Mouse (Mus musculus) forebrain, embryonic 14.5 days (tissue): ENCODE measurements around the gene Gcn1l1. TPM values are rescaled to one million over a fixed set of nuclear protein-coding genes. Genes with fewer than 3 reads are reported as not detected.

Source experiments
- ATAC-seq: fragments of 200-750 bp; cut with Nextera tagmentation; 2 replicates; pipeline ENCODE4 v1.8.0; 2017; ENCODE audit warnings: mild to moderate bottlenecking, moderate library complexity
- DNase-seq: peaks from one replicate; pipeline ENCODE4 v3.0.0-alpha.2; 2015; ENCODE audit warnings: low spot score
- H3K27ac ChIP-seq: fragments of 300-500 bp; sonication (generic); 2 replicates; pipeline ENCODE4 v1.5.1; 2014; ENCODE audit warnings: low read depth, mild to moderate bottlenecking, control low read depth, low read length, moderate library complexity
- H3K27me3 ChIP-seq: fragments of 300-500 bp; sonication (generic); replicated peaks from 2 replicates; pipeline ENCODE4 v1.6.1; 2014; ENCODE audit warnings: low read length, control low read depth, mixed read lengths; ENCODE audit not compliant: control insufficient read depth, insufficient read depth
- H3K36me3 ChIP-seq: fragments of 300-500 bp; sonication (generic); 2 replicates; pipeline ENCODE4 v1.6.1; 2014; ENCODE audit warnings: low read length, control low read depth; ENCODE audit not compliant: control insufficient read depth, insufficient read depth
- H3K4me1 ChIP-seq: fragments of 300-500 bp; sonication (generic); 2 replicates; pipeline ENCODE4 v1.6.1; 2014; ENCODE audit warnings: antibody characterized with exemption, low read length, control low read depth; ENCODE audit not compliant: control insufficient read depth, insufficient read depth
- H3K4me2 ChIP-seq: fragments of 300-500 bp; sonication (generic); 2 replicates; pipeline ENCODE4 v1.6.1; 2014; ENCODE audit warnings: mild to moderate bottlenecking, control low read depth, low read length
- H3K4me3 ChIP-seq: fragments of 300-500 bp; sonication (generic); 2 replicates; pipeline ENCODE4 v1.5.1; 2014; ENCODE audit warnings: low read depth, low read length, control low read depth
- H3K9ac ChIP-seq: fragments of 300-500 bp; sonication (generic); 2 replicates; pipeline ENCODE4 v1.6.1; 2014; ENCODE audit warnings: mild to moderate bottlenecking, low read length, control low read depth, moderate library complexity
- H3K9me3 ChIP-seq: fragments of 300-500 bp; sonication (generic); replicated peaks from 2 replicates; pipeline ENCODE4 v1.6.1; 2016; ENCODE audit warnings: low read length, control low read depth, mixed read lengths; ENCODE audit not compliant: control insufficient read depth
- WGBS: fragments of 180-500 bp; shearing (Covaris S2); extraction: QIAGEN DNeasy Blood & Tissue Kit; methylation state at CpG from one replicate; pipeline ENCODE4 v1.1.7; 2014; 5-methylcytosine and 5-hydroxymethylcytosine counted together
- polyA plus RNA-seq: library from polyadenylated mRNA; unstranded; fragments of >200 nt; fragmentation: Nextera tagmentation; extraction: Ambion mirVana; gene quantifications from 2 replicates; pipeline ENCODE4 v1.2.1, GENCODE M21; 2014

Gcn1l1 gene
- polyA plus RNA-seq, 1 experiment from 2014 or later, result 29.2 TPM

DNA sequence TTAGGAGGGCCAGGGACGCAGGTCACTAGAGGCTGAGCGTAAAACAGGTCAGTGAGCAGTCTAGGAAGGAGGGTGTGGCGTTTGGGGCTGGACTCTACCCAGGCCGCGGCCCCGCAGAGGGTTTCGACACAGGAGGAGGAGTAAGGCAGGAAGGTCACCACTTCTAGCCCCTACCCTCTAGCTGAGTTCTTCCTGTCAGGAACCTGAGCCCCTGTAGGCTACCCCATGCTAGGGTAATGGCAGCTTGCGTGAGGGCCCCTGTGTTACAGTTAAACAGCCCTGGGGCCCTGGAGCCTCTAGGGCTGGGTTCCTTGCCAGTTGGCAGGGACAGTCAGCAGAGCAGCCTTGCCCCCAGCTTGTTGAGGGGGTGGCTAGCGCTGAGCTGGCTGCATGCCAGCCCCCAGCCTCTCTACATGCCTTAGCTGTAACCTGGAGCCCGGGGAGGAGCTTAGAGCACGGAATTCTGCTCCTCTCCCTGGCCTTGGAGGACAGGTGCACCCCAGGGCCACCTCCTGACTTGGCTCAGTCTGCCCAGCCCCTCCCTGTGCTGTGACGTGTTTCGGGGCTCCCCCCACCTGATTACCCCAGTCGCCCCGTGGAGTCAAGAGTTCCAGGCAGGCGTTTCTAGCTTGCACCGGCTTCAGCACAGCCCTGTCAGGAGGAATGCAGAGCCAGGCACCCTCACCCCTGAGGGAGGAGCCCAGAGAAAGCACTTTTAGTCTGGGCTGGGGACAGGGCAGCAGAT lies 21.4 kb upstream of the Gcn1l1 start:
- H3K36me3 ChIP-seq, result 0 out of 2 replicates have a peak, but pooled peaks cover 6% of the 10 kb centered on the region
- H3K27me3 ChIP-seq, result no peaks in the 10 kb centered on the region
- 55% methylated on average over 17 of the region's 17 CpGs for WGBS
- no peak overlapping the region for H3K9ac ChIP-seq
- peaks cover 9% of the 10 kb centered on the region for H3K4me1 ChIP-seq
- 0 out of 2 replicates have a peak overlapping the region, but pooled peaks have one; percentile 12 for H3K4me2 ChIP-seq
- DNase-seq (peak; percentile 82), ATAC-seq (peak; percentile 83)
- peak overlapping the region; percentile 52; the same call in 1 of the 2 replicates for H3K27ac ChIP-seq
- H3K9me3 ChIP-seq, result no peaks in the 10 kb centered on the region
- no peak overlapping the region for H3K4me3 ChIP-seq

DNA sequence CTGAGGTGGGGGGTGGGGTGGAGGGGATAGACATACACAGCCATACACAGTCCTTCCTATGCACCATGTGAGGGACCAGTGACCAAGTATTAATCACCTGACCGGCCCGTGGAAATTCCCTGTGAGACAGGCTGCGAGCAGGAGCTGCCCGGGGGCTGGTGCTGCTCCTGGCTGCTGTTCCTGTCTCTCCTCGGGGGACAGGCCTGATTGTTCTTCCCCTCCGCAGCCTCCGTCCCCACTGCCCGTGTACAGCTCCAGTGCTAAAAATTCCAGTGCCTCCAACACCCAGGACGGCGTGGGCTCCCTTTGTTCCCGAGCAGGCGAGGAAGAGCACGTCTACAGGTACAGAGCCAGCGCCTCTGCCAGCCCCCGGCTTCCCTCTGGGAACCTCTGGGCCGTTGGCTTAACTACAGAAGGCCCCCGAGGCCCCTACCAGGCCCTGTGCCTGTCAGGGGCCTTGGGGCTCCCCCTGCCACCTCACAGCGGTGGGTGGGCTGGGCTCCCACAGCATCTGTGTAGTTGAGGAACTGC lies 20.3 kb upstream of the Gcn1l1 start:
- Histone ChIP-seq H3K4me3 (no peak overlapping the region), H3K9ac (no peak overlapping the region; the same call in 1 of the 2 replicates), H3K36me3 (0 out of 2 replicates have a peak, but pooled peaks cover 9% of the 10 kb centered on the region), H3K9me3 (no peaks in the 10 kb centered on the region), H3K27me3 (no peaks in the 10 kb centered on the region), H3K27ac (no peak overlapping the region), H3K4me1 (peaks cover 9% of the 10 kb centered on the region), H3K4me2 (no peak overlapping the region)
- WGBS, result 50% methylated on average over 18 of the region's 18 CpGs
- DNase-seq (no peak), ATAC-seq (no peak)

DNA sequence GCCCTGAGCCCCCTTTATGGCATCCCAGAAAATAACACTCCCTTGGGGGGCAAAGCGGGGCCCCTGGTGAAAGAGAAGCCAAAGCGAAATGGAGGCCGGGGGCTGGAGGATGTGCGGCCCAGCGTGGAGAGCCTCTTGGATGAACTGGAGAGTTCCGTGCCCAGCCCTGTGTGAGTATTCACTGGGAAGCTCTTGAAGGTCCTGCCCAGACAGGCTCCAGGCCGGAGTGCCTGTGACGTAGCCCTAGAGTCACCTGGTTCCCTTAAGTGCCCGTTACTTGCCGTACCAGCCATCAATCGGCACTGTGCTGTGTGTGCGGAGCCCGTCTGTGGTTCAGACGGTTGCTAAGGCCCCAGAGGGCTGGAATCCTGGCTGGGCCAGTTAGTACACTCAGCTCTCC lies 19.4 kb upstream of the Gcn1l1 start:
- no peak overlapping the region for H3K9ac ChIP-seq
- H3K4me1 ChIP-seq, result peaks cover 9% of the 10 kb centered on the region
- ATAC-seq (no peak), DNase-seq (no peak)
- H3K36me3 ChIP-seq, result 0 out of 2 replicates have a peak, but pooled peaks cover 12% of the 10 kb centered on the region
- no peak overlapping the region for H3K4me2 ChIP-seq
- H3K27ac ChIP-seq, result no peak overlapping the region
- no peaks in the 10 kb centered on the region for H3K9me3 ChIP-seq
- 89% methylated on average over 14 of the region's 14 CpGs for WGBS
- H3K27me3 ChIP-seq, result no peaks in the 10 kb centered on the region
- H3K4me3 ChIP-seq, result no peak overlapping the region

DNA sequence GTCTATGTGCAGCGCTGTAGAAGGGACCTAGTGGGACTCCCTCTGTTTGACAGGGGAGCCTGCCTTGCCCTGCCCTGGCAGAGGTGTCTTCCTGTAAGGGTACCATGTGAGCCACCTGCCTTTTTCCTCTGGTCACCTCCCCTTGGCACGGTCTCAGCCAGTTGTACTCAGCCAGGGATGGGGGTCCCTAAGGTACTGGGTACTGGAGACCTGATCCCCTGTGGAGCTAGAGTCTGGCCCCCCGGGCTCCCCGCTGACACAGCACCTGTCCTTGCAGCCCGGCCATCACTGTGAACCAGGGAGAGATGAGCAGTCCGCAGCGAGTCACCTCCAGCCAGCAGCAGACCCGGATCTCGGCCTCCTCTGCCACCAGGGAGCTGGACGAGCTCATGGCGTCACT lies 18.5 kb upstream of the Gcn1l1 start:
- no peak overlapping the region for H3K4me3 ChIP-seq
- H3K36me3 ChIP-seq, result 0 out of 2 replicates have a peak, but pooled peaks cover 15% of the 10 kb centered on the region
- H3K9ac ChIP-seq, result no peak overlapping the region
- H3K27me3 ChIP-seq, result no peaks in the 10 kb centered on the region
- no peak overlapping the region for H3K27ac ChIP-seq
- H3K4me1 ChIP-seq, result peaks cover 9% of the 10 kb centered on the region
- no peak for ATAC-seq
- no peak overlapping the region for H3K4me2 ChIP-seq
- DNase-seq, result no peak
- no peaks in the 10 kb centered on the region for H3K9me3 ChIP-seq
- 78% methylated on average over 11 of the region's 11 CpGs for WGBS

DNA sequence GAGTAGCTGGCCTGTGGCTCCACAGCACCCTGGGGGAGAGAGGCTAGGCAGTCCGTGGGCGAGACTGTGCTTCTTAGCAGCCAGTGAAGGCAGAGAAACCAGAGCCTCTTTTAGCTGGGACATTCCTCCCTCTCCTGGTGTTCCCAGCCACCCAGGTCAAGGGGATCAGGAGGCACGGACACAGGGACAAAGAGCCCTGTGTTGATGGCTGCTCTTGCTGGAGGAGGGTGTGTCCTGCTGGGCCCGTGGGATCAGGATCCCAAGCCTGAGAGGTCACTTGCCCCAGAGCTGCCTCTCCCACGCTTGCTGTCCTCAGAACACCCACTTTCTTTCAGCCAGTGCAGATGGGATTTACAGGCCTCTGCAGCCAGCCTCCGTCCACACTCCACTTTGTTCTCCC lies 18.0 kb upstream of the Gcn1l1 start:
- Histone ChIP-seq H3K4me2 (no peak overlapping the region), H3K4me1 (peaks cover 9% of the 10 kb centered on the region), H3K27ac (no peak overlapping the region), H3K9me3 (no peaks in the 10 kb centered on the region), H3K9ac (0 out of 2 replicates have a peak overlapping the region, but pooled peaks have one; percentile 25), H3K27me3 (no peaks in the 10 kb centered on the region), H3K36me3 (0 out of 2 replicates have a peak, but pooled peaks cover 19% of the 10 kb centered on the region), H3K4me3 (no peak overlapping the region)
- ATAC-seq (no peak), DNase-seq (no peak)
- 47% methylated on average over 6 of the region's 6 CpGs for WGBS

DNA sequence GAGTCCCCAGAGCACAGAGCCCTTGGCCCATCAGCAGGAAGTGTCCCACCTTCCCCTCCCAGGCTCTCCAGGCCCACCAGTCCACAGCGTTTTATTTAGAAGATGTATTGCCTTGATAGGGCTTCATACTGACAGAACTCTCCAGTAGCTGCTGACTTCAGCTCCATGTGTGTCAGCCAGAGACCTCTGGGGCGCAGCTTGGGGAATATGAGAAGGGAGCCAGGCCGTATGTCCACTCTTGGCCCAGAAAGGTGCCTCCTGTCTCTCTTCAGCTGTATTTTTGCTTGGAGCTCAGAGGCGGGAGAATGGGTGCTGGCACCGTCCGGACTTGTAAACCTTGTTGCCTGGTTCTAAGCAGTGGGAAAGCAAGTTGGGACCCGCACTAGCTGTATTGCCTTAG lies 17.6 kb upstream of the Gcn1l1 start:
- ATAC-seq (no peak), DNase-seq (no peak)
- H3K4me2 ChIP-seq, result no peak overlapping the region
- H3K9ac ChIP-seq, result no peak overlapping the region
- peaks cover 22% of the 10 kb centered on the region; the same call in 1 of the 2 replicates for H3K36me3 ChIP-seq
- peaks cover 9% of the 10 kb centered on the region for H3K4me1 ChIP-seq
- WGBS, result 86% methylated on average over 7 of the region's 7 CpGs
- H3K4me3 ChIP-seq, result no peak overlapping the region
- no peaks in the 10 kb centered on the region for H3K9me3 ChIP-seq
- H3K27me3 ChIP-seq, result no peaks in the 10 kb centered on the region
- H3K27ac ChIP-seq, result no peak overlapping the region

DNA sequence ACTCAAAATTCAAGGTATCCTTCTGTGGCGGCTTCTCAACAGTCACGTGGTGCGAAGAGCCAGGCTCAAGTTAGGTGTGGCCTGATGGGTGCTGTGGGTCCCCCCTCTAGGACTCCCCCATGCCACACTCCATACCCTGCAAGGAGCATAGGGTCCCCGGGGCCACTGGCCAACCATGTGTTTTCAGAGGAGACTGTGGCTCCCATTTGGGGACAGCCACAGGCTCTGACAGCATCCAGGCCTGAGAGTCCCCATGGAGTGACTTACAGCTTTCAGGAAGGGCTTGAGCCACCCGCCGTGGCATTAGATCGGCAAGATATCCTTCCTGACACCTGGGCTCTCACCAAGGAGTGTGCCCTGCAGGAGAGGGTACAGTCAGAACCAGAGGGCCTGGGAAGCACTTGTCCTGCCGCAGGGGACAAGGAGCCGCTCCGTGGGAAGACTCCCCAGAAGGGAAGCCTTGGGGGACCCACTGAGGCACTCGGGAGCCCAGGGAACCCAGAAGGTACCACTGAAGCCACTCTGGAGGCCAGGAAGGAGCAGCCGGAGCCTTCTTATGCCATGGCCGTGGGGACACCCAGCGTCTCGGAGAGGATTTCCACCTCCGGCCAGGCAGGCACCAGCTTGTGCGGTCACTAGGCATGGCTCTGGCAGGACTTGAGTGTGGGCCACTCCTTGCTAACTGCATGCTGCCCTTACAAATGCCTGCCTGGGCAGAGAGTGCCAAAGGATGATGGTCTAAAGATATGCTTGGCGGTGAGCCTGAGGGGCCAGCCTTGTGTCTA lies 16.4 kb upstream of the Gcn1l1 start:
- ATAC-seq (no peak), DNase-seq (no peak)
- H3K4me1 ChIP-seq, result peaks cover 3% of the 10 kb centered on the region
- no peaks in the 10 kb centered on the region for H3K9me3 ChIP-seq
- 95% methylated on average over 18 of the region's 18 CpGs for WGBS
- peaks cover 28% of the 10 kb centered on the region; the same call in 1 of the 2 replicates for H3K36me3 ChIP-seq
- no peak overlapping the region for H3K4me2 ChIP-seq
- H3K4me3 ChIP-seq, result no peak overlapping the region
- H3K9ac ChIP-seq, result no peak overlapping the region
- no peak overlapping the region for H3K27ac ChIP-seq
- no peaks in the 10 kb centered on the region for H3K27me3 ChIP-seq

DNA sequence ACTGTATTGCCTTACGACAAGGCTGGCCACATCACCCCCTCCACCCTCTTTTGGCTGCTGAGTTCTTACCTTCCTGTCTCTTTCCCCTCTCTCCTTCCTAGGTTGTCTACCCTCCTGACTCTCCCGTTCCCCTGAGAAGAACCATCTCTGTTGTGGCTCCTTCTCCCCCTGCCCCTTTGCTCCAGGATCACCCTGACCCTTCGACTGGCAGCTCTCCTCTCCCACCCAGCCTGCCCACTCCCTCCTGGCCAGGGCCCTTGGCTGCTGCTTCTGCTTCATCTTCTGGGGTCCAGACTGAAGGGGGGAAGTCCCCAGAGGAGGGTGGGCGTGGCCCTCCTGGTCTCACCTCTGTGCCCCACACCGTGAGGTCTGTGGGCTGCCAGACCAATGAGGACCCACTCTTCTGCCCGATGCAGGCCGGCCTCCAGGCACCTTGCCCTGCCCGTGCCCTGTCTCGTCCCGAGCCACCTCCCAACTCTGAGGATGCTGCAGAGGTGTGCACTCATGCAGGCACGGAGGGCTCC lies 14.5 kb upstream of the Gcn1l1 start:
- Histone ChIP-seq H3K9me3 (no peaks in the 10 kb centered on the region), H3K9ac (no peak overlapping the region), H3K4me1 (no peaks in the 10 kb centered on the region), H3K4me3 (no peak overlapping the region), H3K27ac (no peak overlapping the region), H3K36me3 (peaks cover 36% of the 10 kb centered on the region), H3K4me2 (no peak overlapping the region), H3K27me3 (no peaks in the 10 kb centered on the region)
- 78% methylated on average over 10 of the region's 11 CpGs for WGBS
- DNase-seq (no peak), ATAC-seq (no peak)
